Mouse (Mus musculus) heart, postnatal 0 days (tissue): ENCODE data around the gene Plpp1.

Experiments used
- CTCF ChIP-seq: IDR thresholded peaks from 2 replicates; pipeline ENCODE4 v1.5.1; 2016; ENCODE audit warnings: antibody characterized with exemption, control low read depth, low read depth
- EP300 ChIP-seq: IDR thresholded peaks from 2 replicates; pipeline ENCODE4 v1.6.1; 2016; ENCODE audit warnings: antibody characterized with exemption, low read depth

- TF ChIP-seq CTCF (no peak), EP300 (no peak)
These were observed 21.8 kb downstream of the Plpp1 start for GRCm38 (mm10) chr13:112822413-112822812.
